Mouse (Mus musculus): ENCODE measurements around the gene Plekhs1.
"Not testable (repeated sequence)": the region's sequence is repeated elsewhere in the genome, so short reads cannot be mapped to it uniquely, and the experiment has no call there.

Gene Plekhs1

DNA sequence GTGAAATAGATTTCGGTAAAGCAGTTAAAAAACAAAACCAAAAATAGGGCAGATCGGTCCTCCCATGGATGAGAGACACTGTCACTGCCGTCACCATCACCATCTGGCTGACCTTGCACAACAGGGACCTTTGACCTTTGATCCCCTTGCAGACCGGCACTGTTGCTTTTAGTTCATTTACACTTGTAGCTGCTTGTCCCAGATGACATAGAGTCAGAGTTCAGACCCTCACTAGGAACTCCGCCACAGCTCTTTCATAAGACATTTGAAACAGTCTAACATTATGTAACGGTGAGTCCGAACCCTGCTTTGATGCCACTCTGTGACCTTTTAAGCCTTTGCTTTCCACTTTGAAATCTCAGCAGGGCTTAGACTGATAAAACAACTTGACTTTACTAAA lies 58.0 kb downstream of the Plekhs1 start:
- DNase-seq (ENCODE audit: low spot score), result not testable (repeated sequence)

GRCm38 (mm10) chr19:56530529-56530928 lies 69.1 kb downstream of the Plekhs1 start:
- not testable (repeated sequence) for DNase-seq (ENCODE audit: low spot score)

GRCm38 (mm10) chr19:56531251-56531650 lies 69.8 kb downstream of the Plekhs1 start:
- no peak for DNase-seq (ENCODE audit: low spot score)

DNA sequence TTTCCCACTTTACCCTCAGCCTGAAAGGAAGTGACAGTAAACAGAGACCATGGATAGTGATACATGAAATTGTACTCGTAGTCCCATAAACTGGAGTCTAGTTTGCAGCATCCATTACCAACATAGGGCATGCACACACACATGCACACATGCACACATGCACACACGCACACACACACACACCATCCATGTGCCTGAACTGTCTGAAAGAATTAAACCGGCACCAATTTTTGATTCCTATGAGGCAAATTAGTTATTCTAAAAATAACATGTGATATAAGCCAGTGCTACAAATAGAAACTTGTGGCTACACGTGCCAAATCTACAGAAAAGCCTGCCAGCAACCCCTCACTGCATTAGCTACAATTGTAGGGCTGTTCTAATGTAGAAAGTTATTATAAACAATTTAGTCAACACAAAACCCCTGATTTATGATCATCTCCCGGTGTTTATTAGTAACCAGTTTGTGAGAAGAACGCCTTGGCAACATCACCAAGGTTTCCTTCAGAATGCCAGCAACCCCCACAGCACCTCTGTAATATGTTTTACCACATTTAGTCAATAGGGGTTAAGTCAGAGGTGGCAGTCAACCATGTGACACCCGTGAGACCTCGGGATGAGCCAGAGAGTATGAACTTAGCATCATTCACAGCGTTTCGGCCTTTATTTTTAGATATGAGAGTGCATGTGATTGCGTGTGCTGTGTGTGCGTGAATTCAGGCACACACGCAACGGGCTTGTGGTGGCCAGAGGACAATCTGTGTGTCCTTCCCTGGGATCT lies 72.0 kb downstream of the Plekhs1 start:
- DNase-seq (ENCODE audit: low spot score), result no peak

GRCm38 (mm10) chr19:56534337-56534736 lies 72.9 kb downstream of the Plekhs1 start:
- no peak for DNase-seq (ENCODE audit: low spot score)

GRCm38 (mm10) chr19:56535064-56535463 lies 73.6 kb downstream of the Plekhs1 start:
- DNase-seq (ENCODE audit: low spot score), result no peak

DNA sequence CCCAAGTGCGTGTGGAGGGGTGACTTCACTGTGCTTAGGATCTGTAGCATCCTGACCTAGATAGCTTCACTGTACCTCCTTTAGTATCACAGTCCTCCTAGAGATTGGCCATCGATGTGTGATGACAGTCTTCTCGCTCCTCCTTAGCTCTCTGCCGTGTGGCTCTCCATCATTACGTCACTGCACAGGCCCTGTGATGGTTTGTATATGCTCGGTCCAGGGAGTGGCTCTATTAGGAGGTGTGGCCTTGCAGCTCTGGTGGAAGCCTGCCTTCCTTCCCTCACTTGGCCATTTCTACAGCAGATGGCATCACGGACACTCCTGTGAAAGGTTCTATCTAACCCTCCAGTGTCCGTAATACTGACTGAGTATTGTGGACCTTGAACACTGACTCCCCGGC lies 74.3 kb downstream of the Plekhs1 start:
- no peak for DNase-seq (ENCODE audit: low spot score)
